Mouse (Mus musculus) mouse trophoblast stem cell (cell line): ENCODE results near the gene Stab1.

Source experiments
- in situ Hi-C, 2 experiments: fragments of 300-500 bp; cut with MseI, MboI; formaldehyde crosslinking; loops; 2 replicates in 1 of 2; 3 replicates in 1 of 2; pipeline ENCODE4 v1.15.1; 2025

Gene Stab1

GRCm38 (mm10) chr14:31131272-31131821 is 37.1 kb downstream of the Stab1 start:
- in situ Hi-C loops, result no loop called here

- in situ Hi-C loops, result no loop called here
These were observed 37.9 kb downstream of the Stab1 start, which contains the start of gene Nt5dc2 for GRCm38 (mm10) chr14:31130236-31131220. Nt5dc2 (plus strand) TSS chr14:31131053.

GRCm38 (mm10) chr14:31129326-31130235 is 38.9 kb downstream of the Stab1 start:
- in situ Hi-C loops, result no loop called here

- in situ Hi-C loops, result no loop called here
These were observed 39.6 kb downstream of the Stab1 start, which contains the start of gene Smim4 for GRCm38 (mm10) chr14:31128826-31129219. Smim4 (minus strand) TSS chr14:31128956.

GRCm38 (mm10) chr14:31128101-31128825 is 40.2 kb downstream of the Stab1 start:
- in situ Hi-C loops, result no loop called here

GRCm38 (mm10) chr14:31126826-31127225 is 41.6 kb downstream of the Stab1 start:
- in situ Hi-C loops, result no loop called here

GRCm38 (mm10) chr14:31125106-31126075 is 43.0 kb downstream of the Stab1 start:
- in situ Hi-C loops, result no loop called here

GRCm38 (mm10) chr14:31115522-31115921 is 52.9 kb downstream of the Stab1 start:
- in situ Hi-C loops, result no loop called here

GRCm38 (mm10) chr14:31114011-31114410 is 54.4 kb downstream of the Stab1 start:
- in situ Hi-C loops, result no loop called here

- in situ Hi-C loops, result no loop called here
These were observed 56.3 kb downstream of the Stab1 start for GRCm38 (mm10) chr14:31112187-31112586.

- in situ Hi-C loops, result no loop called here
These were observed 57.8 kb downstream of the Stab1 start for GRCm38 (mm10) chr14:31110613-31111012.

- in situ Hi-C loops, result no loop called here
These were observed 63.3 kb downstream of the Stab1 start for GRCm38 (mm10) chr14:31105156-31105555.

- in situ Hi-C loops, result no loop called here
These were observed 78.5 kb downstream of the Stab1 start for GRCm38 (mm10) chr14:31089918-31090317.
